Mouse (Mus musculus) embryonic fibroblast, embryonic 13.5 days (primary cell): ENCODE data around the gene Zrsr1. TPM values are rescaled to one million over a fixed set of nuclear protein-coding genes. Genes with fewer than 3 reads are reported as not detected.

Source experiments
- H3K27ac ChIP-seq: 2 replicates; pipeline ENCODE4 v1.5.1; 2012; ENCODE audit warnings: low read length, control low read depth, inconsistent platforms; ENCODE audit not compliant: insufficient read depth
- H3K4me1 ChIP-seq: 2 replicates; pipeline ENCODE4 v1.6.1; 2011; ENCODE audit warnings: low read length; ENCODE audit not compliant: control insufficient read depth, insufficient read depth
- H3K4me3 ChIP-seq: 2 replicates; pipeline ENCODE4 v1.5.1; 2011; ENCODE audit warnings: mild to moderate bottlenecking, control low read depth, low read length; ENCODE audit not compliant: insufficient read depth
- CTCF ChIP-seq: IDR thresholded peaks from 2 replicates; pipeline ENCODE4 v1.5.1; 2011; ENCODE audit warnings: mild to moderate bottlenecking, control low read depth, low read length, moderate library complexity, borderline replicate concordance; ENCODE audit not compliant: insufficient read depth
- POLR2A ChIP-seq: IDR thresholded peaks from 2 replicates; pipeline ENCODE4 v1.6.1; 2011; ENCODE audit warnings: low read depth, mild to moderate bottlenecking, control low read depth, low read length, moderate library complexity
- polyA plus RNA-seq: library from polyadenylated mRNA; stranded (reverse); fragments of >200 nt; gene quantifications from 2 replicates; pipeline ENCODE4 v1.2.4, GENCODE M21; 2011; ENCODE audit warnings: low read depth; ENCODE audit not compliant: missing spikeins, insufficient read length

The Zrsr1 gene
- polyA plus RNA-seq, 1 experiment = 12.6 TPM

DNA sequence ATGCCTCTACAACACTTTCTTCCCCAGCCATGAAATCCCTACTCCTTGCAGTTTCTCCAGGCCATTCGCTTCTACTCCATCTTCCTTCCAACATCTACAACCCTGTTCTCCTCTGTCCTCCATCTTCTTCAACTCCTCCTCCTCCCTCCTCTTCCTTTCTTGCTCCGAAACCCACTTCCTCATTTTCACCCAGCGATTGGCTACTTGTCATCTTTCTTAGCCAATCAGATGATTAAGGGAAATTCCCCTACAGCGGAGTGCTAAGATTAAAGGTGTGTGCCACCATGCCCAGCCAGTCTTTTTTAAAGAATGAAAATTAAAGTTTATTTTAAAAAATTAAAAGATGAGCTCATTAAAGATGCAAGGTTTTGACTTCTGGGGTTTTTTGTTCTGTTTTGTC is 46.1 kb downstream of the Zrsr1 start:
- H3K4me1 ChIP-seq = no peaks in the 10 kb centered on the region
- TF ChIP-seq CTCF (no peak), POLR2A (no peak)
- no peak overlapping the region for H3K27ac ChIP-seq
- no peak overlapping the region for H3K4me3 ChIP-seq

DNA sequence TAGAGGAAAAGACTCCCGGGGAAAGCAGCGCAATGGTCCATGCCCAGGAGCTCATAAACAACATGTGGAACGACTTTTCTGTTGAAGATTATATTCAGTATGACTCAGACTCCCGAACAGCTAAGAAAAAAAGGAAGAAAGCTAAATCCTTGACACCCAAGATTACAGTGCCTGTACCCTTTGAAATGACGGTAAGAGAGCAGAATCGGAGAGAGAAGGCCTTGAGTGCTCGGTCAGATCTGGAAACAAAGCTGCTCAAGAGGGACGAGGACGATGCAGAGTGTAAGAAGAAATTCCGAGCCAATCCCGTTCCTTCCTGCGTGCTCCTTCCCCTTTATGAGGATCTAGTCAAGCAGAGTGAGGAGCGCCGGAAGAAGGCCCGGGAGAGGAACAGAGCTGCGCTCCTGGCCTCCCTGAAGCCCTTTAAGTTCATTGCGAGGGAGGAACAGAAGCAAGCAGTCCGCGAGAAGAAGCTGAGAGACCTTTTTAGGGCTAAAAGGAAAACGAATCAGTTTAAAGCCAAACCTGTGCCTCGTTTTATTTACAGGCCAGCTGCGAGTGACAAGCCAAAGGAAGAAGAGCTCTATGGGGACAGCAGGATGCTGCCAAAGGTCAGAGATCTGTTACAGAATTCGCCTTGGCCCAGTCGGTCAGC is 48.4 kb downstream of the Zrsr1 start:
- Histone ChIP-seq H3K27ac (no peak overlapping the region), H3K4me3 (no peak overlapping the region), H3K4me1 (no peaks in the 10 kb centered on the region)
- TF ChIP-seq CTCF (no peak), POLR2A (no peak)

DNA sequence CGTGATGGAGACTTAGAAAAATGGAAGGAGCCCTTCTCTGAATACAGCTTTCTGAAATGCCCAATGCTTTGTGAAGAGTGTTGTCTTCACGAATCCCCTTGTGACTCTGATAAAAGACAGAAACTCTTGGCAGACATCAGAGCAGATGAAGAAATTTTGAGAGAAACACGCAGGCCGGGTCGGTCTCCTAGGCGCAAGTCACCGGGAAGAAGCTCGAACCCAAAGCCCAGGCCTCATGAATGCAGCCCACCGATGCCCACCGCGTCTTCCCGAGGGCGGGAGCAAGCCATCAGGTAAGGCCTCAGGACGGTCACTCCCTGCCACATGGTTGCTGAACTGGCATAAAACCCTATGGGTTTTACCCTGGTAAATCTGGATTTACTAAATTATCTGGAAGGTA is 49.0 kb downstream of the Zrsr1 start:
- Histone ChIP-seq H3K4me1 (no peaks in the 10 kb centered on the region), H3K4me3 (no peak overlapping the region), H3K27ac (no peak overlapping the region)
- TF ChIP-seq POLR2A (no peak), CTCF (no peak)

DNA sequence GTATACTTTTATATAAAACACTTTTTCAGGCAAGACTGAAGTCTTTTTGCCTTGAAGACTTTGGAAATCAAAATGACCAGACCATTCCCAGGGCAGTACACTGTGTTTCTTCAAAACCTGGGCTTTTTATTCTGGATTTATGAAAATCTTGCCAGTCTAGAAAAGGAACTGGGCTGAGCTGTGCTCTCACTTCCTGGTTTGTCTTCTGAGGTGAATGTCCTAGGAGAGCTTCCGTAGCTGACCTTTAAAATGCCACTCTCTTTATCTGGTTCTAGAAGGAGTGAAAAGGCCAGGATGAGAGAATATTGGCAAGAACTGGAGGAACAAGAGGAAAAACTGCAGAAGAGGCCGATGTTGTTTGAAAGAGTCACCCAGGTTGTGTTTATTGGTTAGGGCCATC is 51.4 kb downstream of the Zrsr1 start:
- H3K4me1 ChIP-seq = no peaks in the 10 kb centered on the region
- no peak overlapping the region for H3K27ac ChIP-seq
- TF ChIP-seq CTCF = no peak
- TF ChIP-seq POLR2A = no peak
- no peak overlapping the region for H3K4me3 ChIP-seq

DNA sequence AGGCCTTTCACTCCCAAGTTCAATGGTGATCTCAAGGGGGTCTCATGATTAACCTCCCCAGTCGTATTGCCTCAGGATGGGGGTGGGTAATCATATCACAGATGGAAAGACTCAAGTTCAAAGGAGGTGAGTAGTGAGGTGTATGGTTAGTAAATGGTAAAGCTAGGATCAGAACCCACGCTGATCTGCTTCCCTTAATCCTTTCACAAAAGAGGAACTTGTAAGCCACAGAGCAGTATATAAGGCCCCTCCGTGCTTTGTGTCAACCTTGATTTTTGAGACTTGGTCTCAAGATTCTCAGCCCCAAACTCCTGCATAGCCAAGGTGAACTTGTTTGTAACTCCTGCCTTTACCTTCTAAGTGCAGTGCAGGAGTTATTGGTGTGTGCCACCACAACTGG is 52.4 kb downstream of the Zrsr1 start:
- Histone ChIP-seq H3K4me3 (no peak overlapping the region), H3K4me1 (no peaks in the 10 kb centered on the region), H3K27ac (no peak overlapping the region)
- TF ChIP-seq POLR2A (no peak), CTCF (no peak)

Other genes starting within 250 kb of the Zrsr1 start
- 3.8 and 10.1 TPM in 2 replicates for gene B3gnt2, start 111.0 kb upstream of the Zrsr1 start, polyA plus RNA-seq
- 14.0 and 14.1 TPM in 2 replicates for gene Gm28048, start 10.1 kb downstream of the Zrsr1 start, polyA plus RNA-seq
- gene Commd1, start 10.4 kb downstream of the Zrsr1 start, polyA plus RNA-seq = 88.3 and 102 TPM in 2 replicates
- gene Cct4, start 18.5 kb downstream of the Zrsr1 start, polyA plus RNA-seq = 391 and 422 TPM in 2 replicates
- 3.0 and 4.2 TPM in 2 replicates for gene Fam161a, start 35.5 kb downstream of the Zrsr1 start, polyA plus RNA-seq